Mouse (Mus musculus): ENCODE results near the gene Slc25a45. TPM values are rescaled to one million over a fixed set of nuclear protein-coding genes. Genes with fewer than 3 reads are reported as not detected.

The Slc25a45 gene
- polyA plus RNA-seq, 1 experiment from 2014 or later = 7.7 TPM

DNA sequence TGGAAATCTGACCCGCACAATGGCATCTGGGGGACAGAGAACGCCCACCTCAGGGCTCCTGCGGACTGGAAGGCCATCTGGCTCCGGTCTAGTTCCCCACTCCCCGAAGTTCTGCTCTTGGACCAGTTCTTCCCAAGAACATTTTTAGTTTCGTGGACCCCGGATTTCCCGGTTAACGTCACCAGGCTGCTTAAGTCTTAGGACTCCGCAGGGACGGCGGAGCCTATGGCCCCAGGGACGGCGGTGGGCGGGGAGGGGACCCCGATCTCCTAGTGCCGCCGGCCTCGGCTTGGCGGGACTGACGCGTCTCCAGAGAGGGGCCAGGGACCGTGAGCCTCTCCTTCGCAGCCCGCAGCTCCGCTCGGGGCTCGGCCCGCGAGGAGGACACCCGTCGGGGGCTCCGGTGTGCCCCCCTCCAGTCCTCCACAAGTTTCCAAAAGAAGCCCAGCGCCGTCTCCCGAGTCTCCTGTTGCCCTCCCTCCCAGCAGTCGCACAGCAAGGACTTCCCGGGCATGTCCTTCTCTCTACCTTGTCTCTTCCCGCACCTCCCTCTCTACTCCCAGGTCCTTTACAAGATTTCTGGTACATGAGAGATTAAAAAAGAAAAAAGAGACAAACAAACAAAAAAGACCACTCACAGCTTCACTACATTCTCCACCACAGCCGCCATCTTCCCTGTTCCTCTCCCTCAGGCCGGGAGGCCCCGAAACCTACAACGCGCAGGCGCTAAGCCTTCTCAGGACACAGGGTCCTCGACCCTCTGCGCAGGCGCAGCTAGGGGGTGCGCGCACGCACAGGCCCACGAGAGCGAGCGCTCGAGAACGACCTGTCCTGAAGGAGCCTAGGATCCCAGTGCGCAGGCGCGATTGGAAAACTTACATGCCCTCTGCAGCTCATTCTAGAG, 34.7 kb downstream of the Slc25a45 start:
- Histone ChIP-seq H3K27me3 (replicated peaks) (no peaks in the 10 kb centered on the region), H3K4me1 (peaks cover 57% of the 10 kb centered on the region), H3K4me2 (peak overlapping the region; percentile 83), H3K27ac (peak overlapping the region; percentile 80), H3K4me3 (peak overlapping the region; percentile 72), H3K9ac (peak overlapping the region; percentile 83), H3K9me3 (replicated peaks) (no peaks in the 10 kb centered on the region), H3K36me3 (peaks cover 43% of the 10 kb centered on the region)
- ATAC-seq = peak; percentile 95
- under 1% methylated on average over 59 of the region's 59 CpGs for WGBS (ENCODE audit: insufficient replicate concordance)

DNA sequence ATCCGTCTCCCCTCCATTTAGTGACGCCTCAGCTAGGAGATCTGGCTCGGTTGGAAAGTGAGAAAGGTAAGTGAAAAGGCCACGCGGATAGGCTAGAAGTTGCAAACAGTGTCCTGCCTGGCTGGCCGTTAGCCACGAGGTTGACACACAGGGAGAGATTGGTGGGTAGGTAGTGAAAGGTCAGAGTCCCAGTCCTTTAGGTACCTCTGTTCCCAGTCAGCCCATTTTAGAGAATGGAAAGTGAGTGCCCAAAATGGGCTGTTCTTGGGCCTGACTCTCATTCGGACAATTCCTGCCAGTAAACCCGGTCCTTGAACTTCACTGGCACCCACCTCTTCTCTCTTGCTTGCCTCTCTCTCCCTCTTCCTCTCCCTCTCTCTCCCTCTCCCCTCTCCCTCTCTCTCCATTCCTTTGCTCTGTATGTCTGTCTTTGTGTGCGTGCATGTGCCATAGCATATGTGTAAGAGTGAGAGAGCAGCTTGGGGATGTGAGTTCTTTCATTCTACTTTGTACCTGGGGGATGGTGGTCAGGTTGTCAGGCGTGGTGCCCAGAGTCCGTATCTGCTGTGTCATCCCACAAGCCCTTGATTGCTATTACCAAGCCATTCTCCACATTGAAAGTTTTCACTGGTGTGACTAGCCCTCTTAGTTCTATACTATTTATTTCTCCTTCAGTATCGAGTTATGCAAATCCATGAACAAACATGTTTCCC, 35.6 kb downstream of the Slc25a45 start, which contains the start of gene Dpf2:
TSS of gene Dpf2 (minus strand) at position 4 of the 713 bp plus-strand sequence.
- WGBS (ENCODE audit: insufficient replicate concordance) = 7% methylated on average over 13 of the region's 13 CpGs
- H3K4me3 ChIP-seq = peak within 1 kb of the TSS; percentile 72
- peaks cover 48% of the 10 kb centered on the region for H3K36me3 ChIP-seq
- H3K4me2 ChIP-seq = peak within 1 kb of the TSS; percentile 83
- no peaks in the 10 kb centered on the region for H3K27me3 ChIP-seq (replicated peaks)
- H3K9ac ChIP-seq = peak within 1 kb of the TSS; percentile 83
- peak within 1 kb of the TSS; percentile 80 for H3K27ac ChIP-seq
- ATAC-seq = peak; percentile 50
- no peaks in the 10 kb centered on the region for H3K9me3 ChIP-seq (replicated peaks)
- H3K4me1 ChIP-seq = peaks cover 57% of the 10 kb centered on the region

DNA sequence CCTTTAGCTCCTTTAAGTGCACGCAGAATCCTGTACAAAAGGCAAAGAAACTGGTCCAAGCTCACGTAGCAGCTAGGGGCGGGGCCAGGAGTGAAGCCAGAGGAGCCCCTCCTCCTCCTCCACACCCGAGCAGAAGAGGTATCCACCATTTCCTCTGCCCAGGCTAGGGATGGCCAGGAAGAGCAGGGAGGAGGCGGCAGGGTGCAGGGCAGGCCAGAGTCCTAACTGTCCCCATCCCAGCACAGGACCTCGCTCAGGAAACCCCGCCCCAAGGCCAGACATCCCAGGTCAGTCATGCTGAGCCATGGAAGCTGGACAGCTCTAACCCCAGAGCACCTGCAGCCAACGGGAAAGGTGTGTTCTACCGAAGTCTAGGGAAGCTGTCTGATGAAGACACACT, 44.1 kb downstream of the Slc25a45 start:
- peak overlapping the region; percentile 66 for H3K9ac ChIP-seq
- H3K9me3 ChIP-seq (replicated peaks) = no peaks in the 10 kb centered on the region
- H3K27ac ChIP-seq = peak overlapping the region; percentile 88
- H3K4me3 ChIP-seq = peak overlapping the region; percentile 41
- 19% methylated on average over 9 of the region's 9 CpGs for WGBS (ENCODE audit: insufficient replicate concordance)
- H3K27me3 ChIP-seq (replicated peaks) = peaks cover 18% of the 10 kb centered on the region
- H3K36me3 ChIP-seq = peaks cover 16% of the 10 kb centered on the region
- peak; percentile 19 for ATAC-seq
- peak overlapping the region; percentile 96 for H3K4me2 ChIP-seq
- peaks cover 50% of the 10 kb centered on the region for H3K4me1 ChIP-seq

DNA sequence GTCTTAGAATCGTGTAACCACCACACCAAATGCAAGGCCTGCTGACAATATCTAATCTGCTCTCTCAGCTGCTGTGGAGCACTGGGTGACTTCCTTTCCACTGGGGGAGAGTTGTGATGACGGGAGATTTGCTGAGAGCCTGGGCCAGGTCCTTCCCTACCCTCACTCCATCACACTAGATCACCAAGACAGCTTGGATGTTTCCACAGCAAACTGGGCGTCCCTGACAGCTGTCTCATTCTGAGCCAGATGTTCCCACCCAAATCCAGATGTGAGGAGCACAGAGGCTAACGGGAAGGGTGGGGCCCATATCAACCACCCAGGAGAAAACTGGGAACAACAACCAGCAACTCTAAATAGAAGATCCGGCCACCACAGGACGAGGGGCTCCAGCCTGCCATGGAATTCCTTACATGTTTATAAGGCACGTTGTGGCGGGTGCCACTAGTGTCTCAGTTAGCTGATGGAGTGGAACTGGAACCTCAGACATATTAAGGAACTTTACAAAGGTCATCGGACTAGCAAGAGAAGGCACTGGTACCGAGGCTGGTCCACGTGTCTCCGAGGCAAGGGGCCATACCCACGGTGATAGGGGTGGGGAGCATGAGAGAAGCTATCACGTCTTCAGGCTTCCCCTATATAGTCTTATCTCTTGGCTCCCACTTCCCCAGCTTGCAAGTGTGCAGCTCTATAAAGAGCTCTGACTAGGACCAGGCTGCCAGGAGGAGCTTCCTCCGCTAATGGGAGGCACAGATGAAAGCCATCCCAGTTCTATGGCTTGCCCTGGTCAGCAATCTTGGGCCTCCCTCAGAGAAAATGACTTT, 44.7 kb downstream of the Slc25a45 start:
- Histone ChIP-seq H3K9ac (peak overlapping the region; percentile 66), H3K4me3 (peak overlapping the region; percentile 41), H3K4me2 (peak overlapping the region; percentile 96), H3K27me3 (replicated peaks) (peaks cover 24% of the 10 kb centered on the region), H3K9me3 (replicated peaks) (no peaks in the 10 kb centered on the region), H3K27ac (peak overlapping the region; percentile 88), H3K4me1 (peaks cover 54% of the 10 kb centered on the region), H3K36me3 (peaks cover 9% of the 10 kb centered on the region)
- peak; percentile 81 for ATAC-seq
- 19% methylated on average over 15 of the region's 15 CpGs for WGBS (ENCODE audit: insufficient replicate concordance)

DNA sequence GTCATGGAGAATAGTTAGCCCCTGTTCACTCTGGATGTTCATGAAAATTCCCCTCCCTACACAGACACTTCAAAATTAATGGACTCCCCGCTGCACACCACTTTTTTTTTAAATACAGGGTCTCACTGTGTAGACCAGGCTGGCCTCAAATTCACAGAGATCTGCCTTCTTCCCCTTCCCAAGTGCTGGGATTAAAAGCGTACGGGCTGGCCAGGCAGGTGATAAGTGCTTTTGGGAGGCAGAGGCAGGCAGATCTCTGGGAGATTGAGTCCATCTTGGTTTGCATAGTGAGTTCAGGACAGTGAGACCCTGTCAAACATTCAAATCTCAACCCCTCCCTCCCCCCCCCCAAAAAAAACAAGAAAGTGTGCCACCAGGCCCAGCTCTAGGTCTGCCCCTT, 45.4 kb downstream of the Slc25a45 start:
- Histone ChIP-seq H3K4me1 (peaks cover 56% of the 10 kb centered on the region), H3K4me3 (peak overlapping the region; percentile 41; the same call in 1 of the 2 replicates), H3K27ac (peak overlapping the region; percentile 88)

DNA sequence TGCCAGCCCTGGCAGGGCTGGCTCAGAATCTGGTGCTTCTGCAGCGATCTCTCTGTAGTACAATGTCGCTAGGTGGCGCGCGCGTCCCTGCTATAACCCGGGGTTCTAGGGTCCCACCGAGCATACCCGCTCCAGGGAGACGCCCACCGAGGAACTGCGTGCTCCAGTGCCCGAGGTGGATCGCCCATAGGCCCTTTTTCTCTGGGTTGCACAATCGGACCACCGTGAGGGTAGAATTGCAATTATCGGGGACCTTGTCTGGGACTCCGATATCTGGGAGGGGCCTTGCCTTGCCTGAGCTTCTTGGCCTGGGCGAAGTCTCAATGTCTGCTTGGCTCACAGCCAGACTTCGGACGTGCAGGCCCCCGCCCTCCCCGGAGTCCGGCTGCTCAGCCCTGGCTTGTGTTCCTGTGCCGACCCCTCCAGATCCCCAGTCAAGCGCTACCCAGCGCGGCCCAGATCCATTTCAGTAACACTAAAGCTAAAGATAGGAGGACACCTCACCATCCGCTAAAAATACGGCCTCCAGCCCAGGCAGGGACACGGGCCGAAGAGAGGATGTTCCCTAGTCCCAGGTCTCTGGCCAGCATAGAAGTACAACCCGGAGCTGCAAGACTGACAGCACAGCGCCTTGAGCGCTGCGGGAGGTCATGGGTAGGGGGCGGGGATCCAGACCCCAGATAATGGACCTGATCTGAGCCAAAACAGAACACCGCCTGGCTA, 46.5 kb downstream of the Slc25a45 start:
- H3K4me3 ChIP-seq = peak overlapping the region; percentile 66
- H3K9me3 ChIP-seq (replicated peaks) = no peaks in the 10 kb centered on the region
- peaks cover 68% of the 10 kb centered on the region for H3K4me1 ChIP-seq
- H3K27me3 ChIP-seq (replicated peaks) = peaks cover 35% of the 10 kb centered on the region
- peak overlapping the region; percentile 78 for H3K27ac ChIP-seq
- H3K4me2 ChIP-seq = peak overlapping the region; percentile 96
- WGBS (ENCODE audit: insufficient replicate concordance) = under 1% methylated on average over 38 of the region's 38 CpGs
- peak overlapping the region; percentile 71 for H3K9ac ChIP-seq
- no peaks in the 10 kb centered on the region for H3K36me3 ChIP-seq
- ATAC-seq = peak; percentile 34

More for the DNA sequence above, 45.4 kb downstream of the Slc25a45 start:
- 69% methylated on average over 3 of the region's 3 CpGs for whole genome bisulfite sequencing (ENCODE audit: insufficient replicate concordance)
- Histone ChIP-seq H3K27me3 (replicated peaks) (peaks cover 28% of the 10 kb centered on the region), H3K36me3 (peaks cover 3% of the 10 kb centered on the region), H3K4me2 (peak overlapping the region; percentile 96), H3K9me3 (replicated peaks) (no peaks in the 10 kb centered on the region), H3K9ac (peak overlapping the region; percentile 66)
- ATAC-seq = no peak

DNA sequence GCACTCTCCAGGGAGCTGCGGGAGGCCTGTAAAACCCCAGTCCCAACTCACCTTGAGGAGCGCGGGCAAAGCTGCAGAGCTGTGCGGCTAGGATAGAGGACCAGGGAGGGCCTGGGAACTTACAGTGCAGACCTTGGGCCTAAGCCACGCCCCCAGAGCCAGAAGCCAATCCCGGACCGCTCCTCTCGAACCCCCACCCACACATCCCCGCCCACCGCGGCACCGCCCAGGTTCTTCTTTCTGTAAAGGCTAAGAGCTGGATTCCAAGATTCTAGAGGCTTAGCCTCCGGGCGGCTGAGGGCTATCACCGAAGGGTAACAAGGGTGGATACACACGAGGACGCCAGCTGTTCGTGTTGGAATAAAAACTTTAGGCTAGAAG, 47.1 kb downstream of the Slc25a45 start, which contains the start of gene Cdc42ep2:
TSS of gene Cdc42ep2 (minus strand) at position 104 of the 381 bp plus-strand sequence.
- WGBS (ENCODE audit: insufficient replicate concordance) = under 1% methylated on average over 18 of the region's 18 CpGs
- Histone ChIP-seq H3K36me3 (no peaks in the 10 kb centered on the region), H3K4me3 (peak within 1 kb of the TSS; percentile 66), H3K9me3 (replicated peaks) (no peaks in the 10 kb centered on the region), H3K9ac (peak within 1 kb of the TSS; percentile 71), H3K4me1 (peaks cover 74% of the 10 kb centered on the region), H3K4me2 (peak within 1 kb of the TSS; percentile 96), H3K27me3 (replicated peaks) (peaks cover 35% of the 10 kb centered on the region), H3K27ac (peak within 1 kb of the TSS; percentile 78)
- ATAC-seq = peak; percentile 87

DNA sequence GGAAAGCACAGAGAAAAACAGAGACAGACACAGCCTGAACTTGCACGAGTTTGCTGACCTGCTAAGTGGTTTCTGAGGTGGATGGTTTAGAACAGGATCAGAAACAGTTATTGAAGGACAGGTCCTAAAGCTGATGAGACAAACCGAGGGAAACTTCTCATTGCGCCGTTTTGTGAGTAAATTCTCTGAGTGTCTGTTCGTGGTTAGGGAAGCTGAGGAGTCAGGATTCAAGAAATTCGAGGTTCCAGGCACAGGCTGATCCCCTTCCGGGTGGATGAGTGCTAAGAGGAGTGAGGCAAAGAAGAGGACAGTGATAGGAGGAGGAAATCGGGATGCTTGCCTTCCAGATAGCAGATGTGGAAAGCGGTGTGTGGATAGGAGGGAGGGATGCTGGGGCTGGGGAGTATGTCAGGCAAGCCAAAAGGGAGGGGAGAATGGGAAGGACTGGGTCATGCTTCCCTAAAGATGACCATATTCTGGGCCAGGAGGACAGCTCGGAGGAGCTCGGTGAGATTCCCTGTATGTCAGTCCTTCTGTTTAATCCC, 47.8 kb downstream of the Slc25a45 start:
- Histone ChIP-seq H3K36me3 (no peaks in the 10 kb centered on the region), H3K4me1 (peaks cover 75% of the 10 kb centered on the region), H3K4me2 (peak overlapping the region; percentile 96), H3K4me3 (peak overlapping the region; percentile 66; the same call in 1 of the 2 replicates), H3K27me3 (replicated peaks) (peaks cover 35% of the 10 kb centered on the region), H3K27ac (peak overlapping the region; percentile 22; the same call in 1 of the 2 replicates), H3K9me3 (replicated peaks) (no peaks in the 10 kb centered on the region), H3K9ac (no peak overlapping the region)
- no peak for ATAC-seq
- 31% methylated on average over 11 of the region's 11 CpGs for WGBS (ENCODE audit: insufficient replicate concordance)

DNA sequence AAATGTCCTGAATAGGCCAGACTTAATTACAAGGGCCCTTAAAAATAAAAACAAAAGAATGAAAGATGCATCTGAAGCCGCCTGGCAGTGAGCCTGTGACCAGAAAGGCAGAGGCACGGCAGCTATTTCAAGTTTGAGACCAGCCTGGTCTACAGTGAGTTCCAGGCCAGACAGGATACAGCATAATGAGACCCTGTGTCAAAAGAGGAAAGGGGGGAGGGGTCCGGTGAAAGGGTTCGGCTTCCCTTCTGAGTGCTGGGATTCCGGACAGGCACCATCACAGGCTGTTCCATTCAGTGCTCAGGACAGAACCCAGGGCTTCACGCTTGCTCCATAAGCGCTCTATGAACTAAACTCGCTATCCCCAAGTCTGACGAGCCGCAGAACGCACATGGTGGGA, 49.4 kb downstream of the Slc25a45 start:
- ATAC-seq = no peak
- Histone ChIP-seq H3K9me3 (replicated peaks) (no peaks in the 10 kb centered on the region), H3K9ac (no peak overlapping the region), H3K4me1 (peaks cover 63% of the 10 kb centered on the region), H3K4me2 (no peak overlapping the region), H3K4me3 (no peak overlapping the region), H3K27me3 (replicated peaks) (peaks cover 35% of the 10 kb centered on the region), H3K27ac (no peak overlapping the region), H3K36me3 (no peaks in the 10 kb centered on the region)
- WGBS (ENCODE audit: insufficient replicate concordance) = 69% methylated on average over 11 of the region's 11 CpGs

DNA sequence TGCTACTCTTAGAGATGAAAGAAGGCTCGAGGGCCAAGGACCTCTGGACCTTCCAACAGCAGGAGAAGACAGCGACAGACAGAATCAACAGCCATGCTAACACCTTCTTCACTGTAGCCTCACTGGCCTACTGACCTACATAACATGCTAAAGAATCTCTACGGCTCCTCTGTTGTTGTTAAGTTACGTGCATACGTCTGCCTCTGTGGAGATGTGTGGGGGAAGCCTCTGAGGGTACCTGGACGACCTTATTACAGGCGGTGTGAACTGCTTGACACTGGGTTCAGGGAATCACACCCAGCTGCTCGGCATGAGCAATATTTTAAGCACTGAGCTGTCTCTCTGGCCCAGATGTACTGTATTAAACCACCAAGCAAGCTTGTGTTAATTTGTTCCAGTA, 49.9 kb downstream of the Slc25a45 start:
- ATAC-seq = no peak
- Histone ChIP-seq H3K4me1 (peaks cover 58% of the 10 kb centered on the region), H3K36me3 (no peaks in the 10 kb centered on the region), H3K4me3 (no peak overlapping the region), H3K9ac (no peak overlapping the region), H3K27ac (no peak overlapping the region), H3K27me3 (replicated peaks) (peaks cover 35% of the 10 kb centered on the region), H3K4me2 (no peak overlapping the region), H3K9me3 (replicated peaks) (no peaks in the 10 kb centered on the region)
- WGBS (ENCODE audit: insufficient replicate concordance) = 70% methylated on average over 8 of the region's 8 CpGs

Measured in liver, embryonic 12.5 days (tissue).